Mouse (Mus musculus) limb, embryonic 14.5 days (tissue): ENCODE results near the gene Xrn1. TPM values are rescaled to one million over a fixed set of nuclear protein-coding genes. Genes with fewer than 3 reads are reported as not detected.
A peak's percentile ranks its signal among the peaks of the same experiment; 100 is the strongest.

Experiments used
- ATAC-seq: fragments of 200-750 bp; cut with Nextera tagmentation; 2 replicates; pipeline ENCODE4 v1.8.0; 2017; ENCODE audit warnings: low read depth, moderate number of reproducible peaks, moderate TSS enrichment; ENCODE audit not compliant: low FRiP score
- DNase-seq: peaks from one replicate; pipeline ENCODE4 v3.0.0-alpha.2; 2015; ENCODE audit warnings: low spot score
- H3K27ac ChIP-seq: fragments of 300-500 bp; sonication (generic); replicated peaks from 2 replicates; pipeline ENCODE4 v1.5.1; 2014; ENCODE audit warnings: low read depth, mild to moderate bottlenecking, low read length, moderate library complexity, mixed read lengths
- H3K27me3 ChIP-seq: fragments of 300-500 bp; sonication (generic); 2 replicates; pipeline ENCODE4 v1.6.1; 2014; ENCODE audit warnings: low read length, mixed read lengths; ENCODE audit not compliant: control insufficient read depth, insufficient read depth
- H3K36me3 ChIP-seq: fragments of 300-500 bp; sonication (generic); 2 replicates; pipeline ENCODE4 v1.6.1; 2014; ENCODE audit warnings: mild to moderate bottlenecking, low read length, moderate library complexity, mixed read lengths; ENCODE audit not compliant: control insufficient read depth, insufficient read depth
- H3K4me1 ChIP-seq: fragments of 300-500 bp; sonication (generic); 2 replicates; pipeline ENCODE4 v1.6.1; 2014; ENCODE audit warnings: antibody characterized with exemption, low read length, mixed read lengths; ENCODE audit not compliant: control insufficient read depth, insufficient read depth
- H3K4me2 ChIP-seq: fragments of 300-500 bp; sonication (generic); replicated peaks from 2 replicates; pipeline ENCODE4 v1.6.1; 2014; ENCODE audit warnings: low read depth, mild to moderate bottlenecking, low read length, moderate library complexity; ENCODE audit not compliant: severe bottlenecking
- H3K4me3 ChIP-seq: fragments of 300-500 bp; sonication (generic); replicated peaks from 2 replicates; pipeline ENCODE4 v1.5.1; 2014; ENCODE audit warnings: low read length
- H3K9ac ChIP-seq: fragments of 300-500 bp; sonication (generic); 2 replicates; pipeline ENCODE4 v1.6.1; 2014; ENCODE audit warnings: mild to moderate bottlenecking, low read depth, low read length, moderate library complexity; ENCODE audit not compliant: severe bottlenecking
- H3K9me3 ChIP-seq: fragments of 300-500 bp; sonication (generic); 2 replicates; pipeline ENCODE4 v1.6.1; 2016; ENCODE audit warnings: low read length; ENCODE audit not compliant: control insufficient read depth
- POLR2A ChIP-seq: fragments of 200-500 bp; IDR thresholded peaks from 2 replicates; pipeline ENCODE4 v1.8.0; 2012; ENCODE audit warnings: inconsistent platforms, mild to moderate bottlenecking, moderate library complexity, borderline replicate concordance; ENCODE audit not compliant: insufficient read depth, insufficient read length; ENCODE audit errors: extremely low read depth
- WGBS: fragments of 180-500 bp; shearing (Covaris S2); extraction: QIAGEN DNeasy Blood & Tissue Kit; methylation state at CpG from one replicate; pipeline ENCODE4 v1.1.7; 2014; 5-methylcytosine and 5-hydroxymethylcytosine counted together
- polyA plus RNA-seq, 2 experiments: library from polyadenylated mRNA; depleted of rRNA in 1 of 2; stranded (reverse) in 1 of 2; unstranded in 1 of 2; fragments of >200 nt; fragmentation: Nextera tagmentation in 1 of 2; extraction: Ambion mirVana in 1 of 2; gene quantifications; 2 replicates each; pipeline versions ENCODE4 v1.2.1 to v1.2.3; 2012 to 2014

Xrn1 gene
- polyA plus RNA-seq, 2 experiments: 14.7 to 18.4 TPM

DNA sequence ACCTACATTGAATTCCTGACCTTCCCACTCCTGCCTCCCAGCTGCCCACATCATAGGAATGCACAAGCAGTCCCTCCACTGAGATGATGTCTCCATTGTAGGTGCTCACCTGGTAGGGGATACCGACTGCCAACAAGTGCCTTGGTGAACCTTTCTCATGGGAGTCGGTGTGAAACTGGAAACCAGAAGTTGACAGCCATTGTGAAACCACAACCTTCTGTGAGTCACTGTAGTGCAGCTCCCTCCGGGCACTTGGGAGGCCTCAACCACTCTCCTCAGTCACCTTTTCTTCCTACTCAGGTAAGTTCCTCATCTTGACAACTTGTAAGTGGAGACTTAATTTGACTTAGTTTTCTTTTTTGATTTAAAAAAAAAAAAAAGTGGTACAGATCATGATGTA lies 69.4 kb downstream of the Xrn1 start:
- peaks cover 66% of the 10 kb centered on the region for H3K36me3 ChIP-seq
- no peak for ATAC-seq
- no peaks in the 10 kb centered on the region for H3K27me3 ChIP-seq
- no peak overlapping the region for H3K9ac ChIP-seq
- H3K27ac ChIP-seq: no peak overlapping the region
- WGBS: 92% methylated on average over 3 of the region's 3 CpGs
- H3K4me2 ChIP-seq: no peak overlapping the region
- no peaks in the 10 kb centered on the region for H3K4me1 ChIP-seq
- no peak for DNase-seq
- H3K4me3 ChIP-seq: no peak overlapping the region
- H3K9me3 ChIP-seq: no peaks in the 10 kb centered on the region
- TF ChIP-seq POLR2A: no peak

DNA sequence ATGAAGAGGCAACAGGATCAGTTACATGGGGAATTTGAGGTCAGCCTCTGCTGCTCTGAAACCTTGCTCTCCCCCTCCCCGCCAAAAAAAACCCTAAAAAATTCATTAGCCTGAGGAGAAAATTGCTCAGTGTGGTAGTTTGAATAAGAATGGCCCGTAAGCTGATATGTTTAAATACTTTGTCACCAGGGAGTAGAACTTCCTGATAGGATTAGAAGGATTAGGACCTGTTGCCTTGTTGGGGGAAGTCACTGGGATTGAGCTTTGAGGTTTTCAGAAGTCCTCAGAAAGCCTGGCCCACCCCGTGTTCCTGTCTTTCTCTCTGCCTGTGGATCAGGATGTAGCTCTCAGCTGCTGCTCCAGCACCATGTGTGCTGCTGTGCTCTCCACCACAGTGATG lies 73.4 kb downstream of the Xrn1 start:
- DNase-seq: no peak
- ATAC-seq: no peak

DNA sequence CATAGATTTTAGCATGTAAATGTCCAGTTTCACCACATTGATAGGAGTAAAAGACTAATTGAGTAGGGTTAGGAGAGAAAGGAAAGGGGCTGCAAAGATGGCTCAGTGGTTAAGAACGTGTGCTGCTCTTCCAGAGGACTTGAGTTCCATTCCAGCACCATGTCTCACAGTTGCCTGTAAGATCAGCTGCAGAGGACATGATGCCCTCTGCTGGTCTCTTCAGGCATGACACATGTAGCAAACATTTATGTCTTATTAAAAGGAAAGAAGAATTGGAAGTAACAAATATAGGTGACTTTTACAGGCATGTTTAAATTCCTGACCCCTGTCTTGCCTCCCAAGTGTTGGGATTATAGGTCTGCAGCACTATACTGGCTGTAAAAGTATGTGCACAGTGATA lies 74.3 kb downstream of the Xrn1 start:
- Histone ChIP-seq H3K4me3 (no peak overlapping the region), H3K4me1 (no peaks in the 10 kb centered on the region), H3K9me3 (no peaks in the 10 kb centered on the region), H3K27ac (no peak overlapping the region), H3K27me3 (no peaks in the 10 kb centered on the region), H3K4me2 (no peak overlapping the region), H3K36me3 (peaks cover 76% of the 10 kb centered on the region), H3K9ac (no peak overlapping the region)
- WGBS: 46% methylated on average over 1 of the region's 1 CpGs
- DNase-seq: peak; percentile 39
- no peak for TF ChIP-seq POLR2A
- ATAC-seq: no peak

More for the DNA sequence above, 73.4 kb downstream of the Xrn1 start:
- Histone ChIP-seq H3K36me3 (peaks cover 80% of the 10 kb centered on the region), H3K4me3 (no peak overlapping the region), H3K27me3 (no peaks in the 10 kb centered on the region), H3K4me2 (no peak overlapping the region), H3K9me3 (no peaks in the 10 kb centered on the region), H3K27ac (no peak overlapping the region), H3K9ac (no peak overlapping the region), H3K4me1 (no peaks in the 10 kb centered on the region)
- TF ChIP-seq POLR2A: no peak
- 69% methylated on average over 3 of the region's 3 CpGs for WGBS

DNA sequence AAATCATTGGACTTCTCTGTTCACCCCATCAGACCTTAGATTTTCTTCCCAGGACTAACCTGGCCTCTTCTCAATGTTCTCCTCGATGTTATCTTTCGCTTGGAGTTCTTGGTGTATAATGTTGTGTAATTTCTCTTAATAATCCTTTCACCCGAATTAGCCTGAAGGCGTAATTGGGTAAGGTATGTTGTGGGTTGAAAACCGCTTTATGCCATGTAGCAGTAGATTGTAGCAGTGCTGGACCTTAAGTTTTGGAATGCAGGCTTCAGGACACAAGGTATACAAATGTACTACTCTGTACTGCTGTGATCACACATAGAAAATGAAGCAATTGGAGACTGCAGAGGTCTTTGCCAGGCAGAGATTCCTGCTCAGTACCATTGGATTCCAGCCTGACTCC lies 75.3 kb downstream of the Xrn1 start:
- Histone ChIP-seq H3K4me2 (no peak overlapping the region), H3K27ac (no peak overlapping the region), H3K36me3 (peaks cover 75% of the 10 kb centered on the region), H3K4me3 (no peak overlapping the region), H3K4me1 (no peaks in the 10 kb centered on the region), H3K9ac (no peak overlapping the region), H3K9me3 (no peaks in the 10 kb centered on the region), H3K27me3 (no peaks in the 10 kb centered on the region)
- DNase-seq (no peak), ATAC-seq (no peak)
- WGBS: 94% methylated on average over 5 of the region's 5 CpGs
- no peak for TF ChIP-seq POLR2A

DNA sequence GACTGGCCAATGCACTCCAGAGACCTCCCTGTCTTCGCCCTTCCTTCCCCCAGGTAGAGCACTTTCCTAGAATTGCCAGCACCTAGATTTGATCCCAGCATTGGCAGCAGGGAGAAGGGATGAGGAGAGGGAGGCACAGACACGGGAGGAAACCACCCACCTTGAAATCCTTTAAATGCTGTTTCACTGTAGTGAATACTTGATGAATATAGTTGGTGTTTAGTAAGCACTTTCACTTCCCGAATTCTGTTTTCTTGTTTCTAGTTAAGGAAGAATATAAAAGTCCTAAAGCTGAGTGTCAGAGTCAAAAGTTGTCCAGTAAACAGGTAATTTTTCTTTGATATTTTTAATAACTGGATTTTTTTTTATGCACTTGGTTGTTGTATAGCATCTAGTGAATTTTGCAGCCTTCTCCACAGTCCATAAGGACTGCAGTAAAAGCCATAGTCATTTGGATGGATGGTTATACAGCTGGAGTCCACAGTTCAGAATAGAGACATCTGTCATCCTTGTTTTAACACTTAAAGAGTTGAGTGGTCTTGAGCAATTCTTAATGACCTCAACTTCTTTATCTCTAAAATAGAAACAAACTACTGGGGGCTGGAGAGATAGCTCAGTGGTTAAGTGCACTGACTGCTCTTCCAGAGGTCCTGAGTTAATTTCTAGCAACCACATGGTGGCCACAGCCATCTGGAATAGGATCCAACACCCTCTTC lies 81.0 kb downstream of the Xrn1 start:
- Histone ChIP-seq H3K9me3 (no peaks in the 10 kb centered on the region), H3K4me2 (no peak overlapping the region), H3K4me1 (no peaks in the 10 kb centered on the region), H3K9ac (no peak overlapping the region), H3K36me3 (peaks cover 69% of the 10 kb centered on the region), H3K27ac (no peak overlapping the region), H3K27me3 (no peaks in the 10 kb centered on the region), H3K4me3 (no peak overlapping the region)
- no peak for DNase-seq
- ATAC-seq: no peak
- WGBS: 89% methylated on average over 3 of the region's 3 CpGs
- TF ChIP-seq POLR2A: no peak
